Mouse (Mus musculus) layer of hippocampus, adult 8-10 months (tissue): ENCODE measurements around the gene Pbp2. TPM values are rescaled to one million over a fixed set of nuclear protein-coding genes. Genes with fewer than 3 reads are reported as not detected.

Experiments
- DNase-seq, 2 experiments: peaks; one replicate each; pipeline ENCODE4 v3.0.0; 2022; ENCODE audit warnings: low spot score in 2 of 2
- total RNA-seq, 4 experiments: library from RNA; stranded (reverse); gene quantifications; 2 replicates each; pipeline ENCODE4 v1.2.4; 2022

Gene Pbp2
- total RNA-seq, 4 experiments from 2014 or later: 0.25 TPM; not detected in 3

DNA sequence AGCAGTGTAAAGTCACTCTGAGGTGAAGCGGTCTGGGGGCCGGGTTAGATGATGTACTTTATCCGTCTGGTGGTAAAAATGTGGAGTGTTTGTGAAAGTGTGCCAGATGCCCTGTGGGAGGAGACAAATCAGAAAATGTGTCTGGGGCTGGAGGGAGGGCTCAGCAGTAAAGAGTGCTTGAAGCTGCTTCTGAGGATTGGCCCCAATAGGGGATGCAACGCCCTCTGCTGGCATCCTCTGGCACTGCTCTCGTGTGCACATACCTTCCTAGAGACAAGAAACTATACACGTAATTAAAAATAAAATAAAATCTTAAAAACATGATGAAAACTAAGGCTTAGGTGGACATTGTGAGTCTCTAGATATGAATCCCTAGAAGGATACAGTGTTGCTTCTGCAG is 49.8 kb downstream of the Pbp2 start:
- no peak for DNase-seq

Other genes starting within 250 kb of the Pbp2 start
- gene Gprc5a, start 244.8 kb downstream of the Pbp2 start, total RNA-seq: under 1 TPM in 1 of 4 experiments, not detected in 3; 0.21 TPM
- gene Gprc5d, start 192.1 kb downstream of the Pbp2 start, total RNA-seq: under 1 TPM in 2 of 4 experiments, not detected in 2; 0.25 to 0.47 TPM
- 100 to 1,000 TPM; 137 to 162 (median 153) TPM for gene Fam234b, start 112.4 kb downstream of the Pbp2 start, total RNA-seq
- 10 to 100 TPM; 69.4 to 91.3 (median 78.1) TPM for gene Hebp1, start 112.4 kb downstream of the Pbp2 start, total RNA-seq
- gene Gsg1, start 56.1 kb downstream of the Pbp2 start, total RNA-seq: under 1 TPM in 1 of 4 experiments, not detected in 3; 0.82 TPM
- gene Emp1, start 52.1 kb upstream of the Pbp2 start, total RNA-seq: 1 to 10 TPM; 2.1 to 3.5 (median 2.8) TPM